Mouse (Mus musculus) gastrocnemius, adult 18-20 months (tissue): ENCODE data around the gene Tspyl2. TPM values are rescaled to one million over a fixed set of nuclear protein-coding genes. Genes with fewer than 3 reads are reported as not detected.
"Not testable (repeated sequence)": the region's sequence is repeated elsewhere in the genome, so short reads cannot be mapped to it uniquely, and the experiment has no call there.

Experiments
- DNase-seq: peaks from one replicate; pipeline ENCODE4 v3.0.0; 2021; ENCODE audit warnings: low spot score
- long read RNA-seq, 2 experiments: library from polyadenylated mRNA; stranded (forward); transcript quantifications; one replicate each; pipeline ENCODE4 v2.0.0; 2021
- total RNA-seq, 2 experiments: library from RNA; stranded (reverse); gene quantifications; 2 replicates each; pipeline ENCODE4 v1.2.3; 2021

Gene Tspyl2
- 10 to 100 TPM; 11.2 to 13.7 TPM for total RNA-seq
- long read RNA-seq, experiment 1, transcript Tspyl2-201 (7 exons, 2,696 nt) = major isoform, 7 of 19 reads
- long read RNA-seq, experiment 1, partial matches to known transcripts = 4 of 19 reads
- long read RNA-seq, experiment 1, other reads (novel, unspliced or antisense) = 8 of 19 reads
- long read RNA-seq, experiment 2, partial matches to known transcripts = 0 of 7 reads
- long read RNA-seq, experiment 2, other reads (novel, unspliced or antisense) = 4 of 7 reads

DNA sequence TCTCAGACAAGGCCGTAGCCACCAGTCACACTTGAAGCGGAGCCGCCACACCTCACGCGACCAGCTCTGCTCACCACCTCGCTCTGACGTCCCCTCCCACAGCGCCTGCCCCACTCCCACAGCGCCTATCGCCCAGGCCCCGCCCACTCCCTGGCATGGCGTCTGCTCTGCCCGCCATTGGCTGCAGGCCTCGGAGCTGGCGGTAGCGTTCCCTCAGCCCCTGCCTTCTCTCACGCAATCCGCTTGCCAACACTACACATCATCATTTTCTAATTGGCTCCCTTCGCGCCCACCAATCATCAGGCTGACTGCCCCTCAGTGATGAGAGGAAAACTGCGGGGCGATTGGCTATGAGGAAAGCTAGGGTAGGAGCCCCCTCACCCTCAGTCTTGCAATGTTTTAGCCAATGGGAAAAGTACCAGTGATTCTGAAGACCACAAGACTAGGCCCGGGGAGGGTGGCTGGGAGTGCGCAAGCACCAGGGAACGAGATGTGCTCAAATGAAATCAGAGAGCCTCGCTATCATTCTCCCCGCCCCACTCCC is at the start of gene Tspyl2:
Gene Tspyl2 (minus strand): TSS at position 68 of the 544 bp plus-strand sequence.
- peak; percentile 92 for DNase-seq

DNA sequence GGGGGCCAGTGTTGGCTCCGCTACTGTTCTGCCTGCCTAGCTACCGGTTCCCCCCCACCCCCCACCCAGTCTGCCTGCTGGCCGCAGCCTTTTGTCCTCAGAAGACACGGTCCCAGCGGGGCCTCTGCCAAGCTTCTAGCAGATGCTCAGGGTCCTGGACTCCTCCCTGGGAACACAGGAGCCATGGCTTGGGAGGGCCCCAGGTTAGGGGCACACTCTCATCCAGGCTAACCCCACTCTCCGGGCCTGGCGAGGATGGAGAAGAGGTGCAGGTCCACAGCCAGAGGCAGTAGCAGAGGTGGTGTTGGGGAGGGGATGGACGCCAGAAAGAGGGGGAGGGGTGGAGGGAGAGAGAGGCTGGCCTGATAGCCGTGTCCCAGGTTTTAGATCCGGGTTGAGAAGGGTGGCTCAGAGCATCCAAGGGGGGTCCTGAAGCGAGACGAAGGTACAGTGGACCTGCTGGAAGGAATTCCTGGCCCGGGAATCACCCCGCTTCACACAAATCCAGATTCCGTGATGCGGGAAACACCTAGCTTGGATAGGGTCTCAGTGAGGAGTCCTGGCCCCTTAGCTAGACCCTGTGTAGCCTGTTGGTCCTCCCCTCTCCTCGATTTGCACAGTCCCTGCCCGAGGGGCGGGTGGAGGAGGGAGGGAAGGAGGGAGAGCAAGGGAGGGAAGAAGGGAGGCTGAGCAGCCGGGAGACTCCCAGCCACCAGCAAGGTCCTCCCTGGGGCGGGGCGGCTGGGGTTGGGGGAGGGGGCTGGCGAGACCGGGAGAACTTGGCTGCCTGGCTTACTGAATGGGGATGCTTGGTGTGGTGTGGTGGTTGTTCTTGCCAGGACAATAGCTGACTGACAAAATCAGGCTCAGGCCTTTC is 26.4 kb upstream of the Tspyl2 start, which contains the start of gene Gpr173:
Gene Gpr173 (minus strand): TSS at position 308 of the 877 bp plus-strand sequence.
- peak; percentile 10 for DNase-seq

DNA sequence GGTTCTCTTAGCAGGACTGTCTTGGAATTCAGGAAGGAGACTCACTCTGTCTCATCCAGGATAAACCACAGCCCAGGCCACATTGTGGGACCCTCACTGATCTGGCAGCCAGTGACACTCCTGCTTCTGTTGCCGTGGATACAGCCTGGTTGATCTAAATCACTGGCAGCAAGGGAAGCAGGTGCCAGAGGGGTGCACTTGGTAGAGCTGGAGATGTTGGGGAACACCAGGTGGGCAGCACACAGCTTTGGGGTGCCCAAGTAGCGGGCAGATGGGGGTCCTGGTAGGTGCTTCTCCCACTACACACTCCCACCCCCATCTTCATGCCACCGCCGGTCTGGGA is 25.8 kb upstream of the Tspyl2 start:
- no peak for DNase-seq

DNA sequence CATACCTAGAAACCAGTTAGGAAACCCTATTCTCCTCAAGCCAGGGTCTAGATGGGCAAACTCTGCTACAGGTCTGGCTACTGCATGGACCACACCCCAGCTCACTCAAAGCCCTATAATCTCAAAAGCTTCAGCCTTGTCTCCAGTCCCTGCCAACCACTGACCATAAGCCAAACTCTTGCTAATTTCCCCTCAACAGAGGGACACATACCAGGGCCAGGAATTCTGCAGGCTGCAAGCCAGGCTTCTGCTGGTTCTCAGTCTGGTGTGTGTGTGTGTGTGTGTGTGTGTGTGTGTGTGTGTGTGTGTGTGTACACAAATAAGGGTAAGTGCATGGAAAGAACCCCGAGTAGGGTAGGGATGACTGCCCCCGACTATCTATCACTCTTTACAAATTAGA is 24.2 kb upstream of the Tspyl2 start:
- no peak for DNase-seq

DNA sequence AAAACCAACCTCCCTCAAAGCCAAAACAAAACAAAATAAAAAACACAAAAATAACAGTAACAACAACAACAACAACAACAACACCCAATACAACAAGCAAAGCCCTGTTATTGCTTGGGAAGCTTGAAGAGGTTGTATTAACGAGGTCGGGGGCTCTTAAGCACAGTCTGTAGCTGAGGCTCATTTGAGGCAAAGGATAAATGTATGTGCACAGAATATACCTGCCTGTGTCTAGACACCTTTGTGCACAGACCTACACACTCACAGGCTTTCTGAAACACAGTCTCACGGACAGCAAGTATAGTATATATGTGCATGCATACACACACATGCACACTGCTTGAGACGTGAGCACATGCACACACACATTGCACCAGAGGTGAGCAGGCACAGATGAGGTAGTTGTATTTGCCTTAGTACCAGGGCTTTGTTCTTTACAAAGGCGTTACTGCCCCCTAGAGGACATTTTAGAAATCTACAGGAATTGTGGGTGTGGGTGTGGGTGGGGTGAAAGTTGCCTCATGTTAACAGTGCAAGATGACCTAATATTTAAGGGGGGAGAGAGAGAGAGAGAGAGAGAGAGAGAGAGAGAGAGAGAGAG is 10.4 kb upstream of the Tspyl2 start:
- DNase-seq = peak; percentile 36

DNA sequence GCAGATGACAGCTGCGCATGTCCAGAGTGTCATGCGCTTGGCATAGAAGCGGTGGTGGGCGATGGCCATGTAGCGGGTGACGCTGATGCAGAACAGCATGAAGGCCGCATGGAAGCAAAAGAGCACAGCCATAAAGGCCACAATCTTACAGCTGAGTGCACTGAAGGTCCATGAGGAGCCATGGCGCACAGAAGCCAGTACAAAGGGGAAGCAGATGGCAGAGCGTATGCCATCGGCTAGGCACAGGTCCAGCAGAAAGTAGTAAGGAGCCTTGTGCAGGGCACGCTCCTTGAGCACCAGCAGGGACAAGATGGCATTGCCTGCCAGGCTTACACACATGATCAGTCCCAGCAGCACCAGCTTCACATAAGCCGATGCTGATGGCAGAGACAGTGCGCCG is 4.8 kb upstream of the Tspyl2 start:
- DNase-seq = no peak

DNA sequence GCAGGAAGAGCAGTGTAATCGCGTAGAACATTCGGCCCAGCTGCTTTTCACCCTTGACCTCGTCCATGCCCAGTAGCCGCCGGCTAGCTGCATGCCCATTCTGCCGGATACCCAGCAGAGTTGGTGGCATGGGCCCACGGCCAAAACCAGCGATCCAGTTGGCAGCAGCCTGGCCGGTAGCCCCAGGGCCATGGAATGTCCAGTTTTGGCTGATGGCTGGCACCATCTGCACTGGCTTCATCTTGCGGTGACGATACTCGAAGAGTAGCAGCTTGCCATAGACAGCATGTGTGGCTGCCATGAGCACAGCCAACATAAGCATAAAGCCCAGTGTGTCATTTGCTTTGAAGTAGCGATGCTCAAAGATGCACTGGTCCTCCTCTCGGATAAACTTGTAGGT is 4.4 kb upstream of the Tspyl2 start:
- DNase-seq = no peak

DNA sequence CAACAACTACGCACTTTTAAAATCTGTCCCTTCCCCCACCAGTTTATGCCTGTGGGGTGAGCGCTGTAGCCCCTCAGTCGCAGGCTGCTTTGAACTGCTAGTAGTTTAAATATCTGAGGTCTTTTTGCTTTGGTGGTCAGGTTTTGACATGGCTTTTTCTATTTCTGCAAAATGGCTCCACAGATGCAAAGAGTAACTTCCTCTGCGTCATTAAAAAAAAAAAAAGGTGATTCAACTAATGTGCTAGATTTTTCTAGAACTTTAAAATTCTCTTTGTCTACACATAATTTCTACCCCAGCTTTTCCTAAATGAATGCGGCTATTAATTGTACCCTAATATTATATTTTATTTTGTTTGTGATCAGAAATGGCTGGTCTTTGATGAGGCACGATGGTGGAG is 678 bp upstream of the Tspyl2 start:
- no peak for DNase-seq

DNA sequence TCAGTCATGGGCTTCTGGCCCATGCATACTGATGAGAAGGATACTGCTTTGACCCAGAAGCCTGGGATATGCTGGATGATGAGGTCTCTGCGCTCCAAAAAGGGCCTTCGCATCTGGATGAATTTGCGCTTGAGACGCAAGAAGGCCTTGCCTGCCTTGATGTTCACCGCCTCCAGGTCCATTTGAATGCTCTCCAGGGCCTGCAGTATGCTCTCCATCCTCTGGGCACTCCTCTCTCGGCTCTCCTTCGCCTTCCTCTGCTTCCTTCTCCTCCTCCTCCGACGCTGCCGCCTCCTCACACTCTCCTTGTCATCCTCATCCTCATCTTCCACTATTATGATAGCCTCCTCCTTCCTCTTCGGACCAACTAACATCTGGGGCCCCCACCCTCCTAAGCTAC is 729 bp downstream of the Tspyl2 start:
- no peak for DNase-seq

DNA sequence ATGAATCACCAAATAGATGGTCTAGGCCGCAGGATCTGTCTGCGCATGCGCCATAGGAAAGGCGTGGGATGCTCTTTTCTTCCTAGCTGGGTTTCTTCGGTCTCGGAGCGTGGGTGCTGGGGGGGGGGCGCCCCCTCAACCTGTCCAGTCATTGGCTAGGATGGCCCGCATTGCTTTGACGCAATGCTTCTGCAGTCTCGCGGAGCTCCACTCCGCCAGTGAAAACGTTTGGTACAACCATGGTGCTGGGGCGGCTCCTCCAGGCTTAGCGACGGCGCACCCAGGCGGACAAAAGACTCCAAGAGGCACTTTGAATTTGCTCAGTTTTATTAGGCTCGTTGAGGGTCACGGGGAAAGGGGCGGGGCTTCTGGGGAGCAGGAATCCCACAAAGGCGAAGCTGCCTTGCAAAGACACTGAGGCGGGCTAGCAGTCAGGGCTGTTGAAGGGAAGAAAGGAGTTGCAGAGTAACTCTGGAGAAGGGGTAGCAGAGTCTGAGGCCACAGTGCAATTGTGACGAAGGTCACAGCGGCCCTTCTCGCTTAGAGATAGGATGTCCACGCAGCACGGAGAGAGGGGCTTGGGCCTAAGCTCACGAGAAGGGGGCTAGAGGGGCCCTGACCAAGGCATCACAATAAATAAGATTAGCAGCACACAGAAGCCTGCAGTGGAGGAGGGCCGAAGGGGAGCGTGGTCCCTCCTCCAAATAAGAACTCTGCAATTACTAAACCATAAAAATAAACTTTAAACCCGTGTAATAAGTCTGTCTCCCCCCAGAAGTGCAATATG is 5.5 kb downstream of the Tspyl2 start:
- DNase-seq = peak; percentile 88

DNA sequence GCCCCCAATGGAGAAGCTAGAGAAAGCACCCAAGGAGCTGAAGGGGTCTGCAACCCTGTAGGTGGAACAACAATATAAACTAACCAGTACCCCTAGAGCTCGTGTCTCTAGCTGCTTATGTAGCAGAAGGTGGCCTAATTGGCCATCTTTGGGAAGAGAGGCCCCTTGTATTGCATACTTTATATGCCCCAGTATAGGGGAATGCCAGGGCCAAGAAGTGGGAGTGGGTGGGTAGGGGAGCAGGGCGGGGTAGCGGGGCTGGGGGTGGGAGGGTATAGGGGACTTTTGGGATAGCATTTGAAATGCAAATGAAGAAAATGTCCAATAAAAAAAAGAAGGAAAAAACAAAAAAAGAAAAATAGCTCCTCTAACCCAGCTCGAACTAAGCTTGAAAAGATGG is 6.1 kb downstream of the Tspyl2 start:
- DNase-seq = not testable (repeated sequence)

DNA sequence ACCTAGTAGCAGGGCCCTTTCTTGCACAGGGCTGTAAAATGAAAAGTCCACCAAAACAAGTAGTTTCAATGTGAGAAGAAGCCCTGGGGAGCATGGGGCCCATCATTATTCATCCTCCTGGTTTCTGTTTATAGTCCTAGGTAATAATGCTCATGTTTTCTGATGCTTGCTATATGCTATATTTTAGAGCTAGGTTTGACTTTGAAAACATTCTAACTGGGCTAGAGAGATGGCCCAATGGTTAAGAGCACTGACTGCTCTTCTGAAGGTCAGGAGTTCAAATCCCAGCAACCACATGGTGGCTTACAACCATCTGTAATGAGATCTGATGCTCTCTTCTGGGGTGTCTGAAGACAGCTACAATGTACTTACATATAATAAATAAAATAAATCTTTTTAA is 12.8 kb downstream of the Tspyl2 start:
- DNase-seq = not testable (repeated sequence)

DNA sequence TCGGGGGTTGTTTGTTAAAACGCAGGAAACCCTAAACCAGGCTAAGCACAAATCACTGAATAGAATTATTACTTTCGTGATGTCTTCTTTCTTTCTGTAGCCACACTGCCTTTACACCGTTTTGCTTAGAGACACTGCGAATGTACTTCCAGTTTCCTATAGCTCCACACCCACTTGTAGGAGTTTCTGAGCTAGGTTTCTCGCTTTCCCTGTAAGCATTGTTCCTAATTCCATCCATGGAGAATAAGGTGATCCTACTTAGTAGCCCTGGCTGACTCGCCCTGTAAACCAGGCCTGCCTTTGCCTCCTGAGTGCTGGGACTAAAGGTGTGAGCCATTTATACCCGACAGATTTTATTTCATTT is 14.6 kb downstream of the Tspyl2 start:
- no peak for DNase-seq

DNA sequence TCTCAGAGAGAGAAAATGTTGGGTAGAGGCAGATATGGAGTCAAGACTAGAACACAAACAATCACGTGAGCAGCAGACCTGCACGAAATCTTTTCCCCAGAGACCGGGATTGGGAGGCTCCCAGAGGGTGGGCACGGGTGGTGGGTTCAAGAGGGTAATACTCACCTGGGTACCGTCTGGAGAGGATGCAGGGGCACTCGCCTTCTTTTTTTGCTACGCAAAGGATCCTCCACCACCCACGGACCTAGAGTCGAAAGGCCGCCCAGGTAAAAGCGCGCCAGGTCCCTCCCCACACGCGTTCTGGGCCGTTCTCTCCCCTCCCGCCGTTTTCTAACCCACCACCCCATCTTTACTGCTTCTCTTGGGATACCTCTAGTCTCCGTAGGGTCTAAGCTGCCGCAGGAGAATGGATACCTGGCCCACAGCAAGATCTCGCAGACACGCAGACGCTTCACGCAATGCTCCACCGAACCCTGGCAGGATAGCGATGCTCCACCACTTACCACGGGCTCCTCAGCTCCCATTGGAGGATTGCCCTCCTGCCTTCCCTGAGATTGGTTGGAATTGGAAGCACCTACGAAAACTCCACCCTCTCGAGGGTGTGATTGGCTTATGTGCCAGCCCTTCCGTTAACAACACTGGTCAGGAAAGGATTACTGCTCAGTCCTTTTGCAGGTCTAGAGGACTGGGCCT is 15.1 kb downstream of the Tspyl2 start, which contains the start of gene Kantr:
Gene Kantr (minus strand): TSS at position 500 of the 693 bp plus-strand sequence.
- peak; percentile 84 for DNase-seq

DNA sequence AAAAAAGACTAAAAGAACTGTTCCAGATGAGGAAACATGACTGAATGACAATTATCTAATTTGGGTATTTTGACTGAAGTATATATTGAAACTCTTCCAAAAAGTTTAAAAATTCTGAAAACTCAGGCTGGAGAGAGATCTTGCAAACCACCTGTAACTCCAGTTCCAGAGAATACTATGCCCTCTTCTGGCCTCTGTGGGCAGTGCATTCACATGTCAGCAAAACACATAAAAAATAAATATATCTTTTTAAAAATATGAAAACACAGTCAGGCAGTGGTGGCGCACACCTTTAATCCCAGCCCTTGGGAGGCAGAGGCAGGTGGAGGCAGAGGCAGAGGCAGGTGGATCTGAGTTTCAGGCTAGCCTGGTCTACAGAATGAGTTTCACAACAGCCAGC is 18.6 kb downstream of the Tspyl2 start:
- DNase-seq = no peak

DNA sequence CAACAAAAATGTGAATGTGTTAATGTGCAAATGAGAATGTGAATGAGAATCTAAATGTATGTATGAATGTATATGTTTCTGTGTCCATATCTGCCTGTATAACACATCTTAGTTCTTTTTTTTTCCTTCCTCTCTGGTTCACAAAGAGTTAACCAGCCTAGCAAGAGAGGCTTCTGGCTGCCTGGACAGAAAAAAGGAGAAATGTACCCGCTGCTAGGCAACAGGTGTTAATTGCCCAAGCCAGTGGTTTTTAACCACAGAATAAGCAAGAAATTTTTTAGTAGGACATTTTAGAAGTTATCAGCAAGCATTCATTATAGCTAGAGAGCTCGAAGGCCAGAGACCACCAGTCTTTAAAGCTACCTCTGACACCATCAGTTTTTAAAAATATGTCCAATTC is 19.4 kb downstream of the Tspyl2 start:
- no peak for DNase-seq

DNA sequence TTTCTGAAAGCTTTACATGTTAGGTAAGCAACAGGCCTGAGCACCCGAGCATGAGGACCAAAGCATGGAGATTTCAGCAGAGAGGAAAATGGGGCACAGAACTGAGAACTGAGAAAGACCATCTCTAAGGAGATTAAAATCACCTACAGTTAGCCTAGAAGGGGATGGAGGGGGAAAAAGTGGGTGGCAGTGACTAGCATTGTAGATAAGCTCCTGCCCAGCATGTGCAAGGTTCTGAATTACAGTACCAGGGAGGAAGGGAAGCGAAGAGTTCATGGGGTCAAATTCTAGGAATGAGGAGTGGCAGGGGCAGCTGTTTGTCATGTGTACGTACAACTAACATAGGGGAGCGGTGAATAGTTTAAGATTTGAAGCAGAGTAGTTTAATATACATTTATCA is 21.7 kb downstream of the Tspyl2 start:
- DNase-seq = no peak

DNA sequence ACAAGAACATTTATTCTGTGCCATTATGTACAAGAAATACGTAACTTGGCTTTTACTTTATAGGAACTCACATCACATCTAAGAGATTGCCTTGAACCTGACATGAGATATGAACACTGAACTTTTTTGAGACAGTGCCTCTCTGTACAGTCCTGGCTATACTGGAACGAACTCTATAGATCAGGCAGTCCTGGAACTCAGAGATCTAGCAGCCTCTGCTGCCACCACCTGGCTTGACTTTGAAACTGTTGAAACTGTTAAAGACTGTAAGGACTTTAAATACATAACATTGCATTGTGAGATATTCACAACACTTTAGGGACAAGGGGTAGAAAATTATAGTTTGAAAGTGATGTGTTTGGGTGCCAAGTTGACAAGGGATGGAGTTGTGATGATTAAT is 34.3 kb downstream of the Tspyl2 start:
- DNase-seq = peak; percentile 2

DNA sequence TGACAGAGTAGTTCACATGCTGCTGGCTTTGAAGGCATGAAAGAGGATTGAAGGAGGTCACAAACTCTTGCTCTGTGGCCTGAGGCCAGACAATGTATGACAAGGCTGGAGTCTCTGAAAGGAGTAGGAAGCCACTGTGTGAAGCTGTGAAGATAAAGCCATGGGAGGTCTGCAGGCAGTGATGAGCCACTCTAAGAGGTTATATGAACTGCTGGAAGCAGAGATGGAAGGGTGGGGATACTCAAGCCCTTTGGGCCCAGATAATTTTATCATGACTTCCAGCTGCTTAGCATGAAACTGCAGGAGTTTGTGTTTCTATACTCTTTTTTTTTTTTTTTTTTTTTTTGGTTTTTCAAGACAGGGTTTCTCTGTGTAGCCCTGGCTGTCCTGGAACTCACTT is 34.9 kb downstream of the Tspyl2 start:
- no peak for DNase-seq

DNA sequence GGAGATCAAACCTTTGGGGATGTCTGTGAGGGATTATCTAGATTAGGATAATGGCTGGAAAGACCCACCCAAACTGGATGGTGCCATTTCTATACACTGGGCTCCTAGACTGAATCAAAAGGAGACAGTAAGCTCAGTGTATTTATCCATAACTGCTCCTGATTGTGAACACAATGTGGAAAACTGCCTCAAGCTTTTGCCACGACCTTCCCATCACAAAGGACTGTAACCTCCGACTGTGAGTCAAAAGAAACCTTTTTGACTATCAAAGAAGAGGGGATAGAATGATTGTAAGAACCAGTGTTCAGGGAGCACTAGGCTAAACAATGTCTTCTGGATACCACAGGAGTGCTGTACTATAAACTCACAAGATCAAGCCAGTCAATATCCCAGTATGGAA is 36.0 kb downstream of the Tspyl2 start:
- DNase-seq = no peak

DNA sequence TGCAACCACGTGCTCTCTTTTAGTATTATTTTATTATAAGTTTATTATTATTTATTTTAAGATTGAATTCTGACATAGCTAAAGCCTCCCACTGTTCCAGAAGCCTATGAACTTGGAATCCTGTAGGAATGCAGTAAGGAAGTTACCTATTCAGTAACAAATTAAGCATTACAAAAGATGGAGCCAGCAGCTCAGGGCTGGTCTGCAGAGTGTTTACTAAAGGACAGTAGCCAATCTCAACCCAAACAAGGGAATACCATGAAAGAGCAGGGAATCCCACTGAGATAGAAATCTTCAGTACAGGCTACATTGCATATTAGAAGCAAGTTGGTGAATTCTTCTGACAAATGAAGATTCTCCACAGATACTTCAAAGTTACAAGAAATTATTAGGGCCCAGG is 55.2 kb downstream of the Tspyl2 start:
- DNase-seq = not testable (repeated sequence)
